Mouse (Mus musculus) embryonic fibroblast, embryonic 13.5 days (primary cell): Measurements from ENCODE around the gene Use1.
A peak's percentile ranks its signal among the peaks of the same experiment; 100 is the strongest.

Experiments used
- CTCF ChIP-seq: IDR thresholded peaks from 2 replicates; pipeline ENCODE4 v1.5.1; 2011; ENCODE audit warnings: mild to moderate bottlenecking, control low read depth, low read length, moderate library complexity, borderline replicate concordance; ENCODE audit not compliant: insufficient read depth
- POLR2A ChIP-seq: IDR thresholded peaks from 2 replicates; pipeline ENCODE4 v1.6.1; 2011; ENCODE audit warnings: low read depth, mild to moderate bottlenecking, control low read depth, low read length, moderate library complexity

- TF ChIP-seq CTCF (peak; percentile 81), POLR2A (peak; percentile 81)
These were observed 4.7 kb downstream of the Use1 start, which contains the start of gene Ocel1 for GRCm38 (mm10) chr8:71371236-71371848.
